ENCODE assay signal across 30 mouse cellular contexts in the genomic region with DNA sequence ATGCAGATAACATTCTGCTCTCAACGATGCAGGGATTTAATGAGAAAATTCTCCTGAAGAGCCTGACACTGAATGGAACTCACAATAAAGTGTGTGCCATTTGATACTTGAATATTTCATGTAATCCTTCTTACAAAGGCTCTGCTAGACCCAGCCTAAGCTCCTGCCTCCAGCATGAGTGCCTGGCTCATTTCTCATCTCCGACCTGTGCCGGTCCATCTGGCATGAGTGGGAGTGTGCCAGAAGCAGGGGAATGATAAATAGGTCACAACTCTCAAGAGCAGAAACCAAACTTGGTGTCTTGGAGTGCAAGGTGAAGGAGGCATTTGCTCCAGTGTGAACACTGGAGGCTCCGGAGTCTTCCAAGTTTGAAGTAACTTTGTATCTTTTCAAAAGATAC. TPM values are rescaled to one million over a fixed set of nuclear protein-coding genes. Genes with fewer than 3 reads are reported as not detected.
DNase-seq lines count a peak whose midpoint lies in the region; ATAC-seq lines count a peak whose summit lies in the region.
"Had no signal": no experiment of that assay in that cellular context is flagged by ENCODE, and none has a peak within 500 bp of the region (broad histone marks: within the 10 kb centered on the region; RNA-seq: fewer than 3 reads in every experiment).

No protein-coding gene starts in this region.

- no peak overlapping the region for H3K9ac ChIP-seq in midbrain, embryonic 16.5 days (ENCODE audit: low read depth, low read length)
- H3K9ac ChIP-seq in midbrain, embryonic 15.5 days: no peak overlapping the region
- H3K9ac ChIP-seq: embryonic facial prominence, embryonic 13.5 days; forebrain, embryonic 15.5 days; heart, embryonic 13.5 days; liver, embryonic 12.5 days; liver, postnatal 0 days; midbrain, embryonic 12.5 days; neural tube, embryonic 12.5 days had no signal

- H3K4me1 ChIP-seq in midbrain, embryonic 16.5 days (ENCODE audit: control insufficient read depth, insufficient read depth, low read length): no peaks in the 10 kb centered on the region
- no peaks in the 10 kb centered on the region for H3K4me1 ChIP-seq in midbrain, embryonic 15.5 days
- H3K4me1 ChIP-seq: forebrain, embryonic 15.5 days; heart, embryonic 13.5 days; megakaryocyte, embryonic 14.5 days; midbrain, embryonic 12.5 days; neural tube, embryonic 12.5 days had no signal

- 0 out of 2 replicates have a peak, but pooled peaks have one; percentile 21 for ATAC-seq in midbrain, embryonic 16.5 days
- ATAC-seq in midbrain, embryonic 15.5 days (replicated peaks): no peak
- ATAC-seq: forebrain, embryonic 15.5 days; intestine, embryonic 16.5 days; liver, embryonic 12.5 days; liver, postnatal 0 days had no signal

- no peaks in the 10 kb centered on the region for H3K27me3 ChIP-seq in midbrain, embryonic 16.5 days (ENCODE audit: control insufficient read depth, insufficient read depth, low read depth, low read length)
- H3K27me3 ChIP-seq in midbrain, embryonic 15.5 days (replicated peaks): no peaks in the 10 kb centered on the region
- H3K27me3 ChIP-seq: embryonic facial prominence, embryonic 13.5 days; forebrain, embryonic 15.5 days; heart, embryonic 13.5 days; liver, embryonic 12.5 days; midbrain, embryonic 12.5 days; neural tube, embryonic 12.5 days had no signal

- WGBS in midbrain, embryonic 16.5 days: 65% methylated on average over 4 of the region's 4 CpGs
- WGBS in midbrain, embryonic 15.5 days: 77% methylated on average over 4 of the region's 4 CpGs

- no peak overlapping the region for H3K4me3 ChIP-seq in midbrain, embryonic 16.5 days (ENCODE audit: low read depth, low read length)
- no peak overlapping the region for H3K4me3 ChIP-seq in midbrain, embryonic 15.5 days
- H3K4me3 ChIP-seq: embryonic facial prominence, embryonic 13.5 days; forebrain, embryonic 10.5 days; forebrain, embryonic 15.5 days; heart, adult 2 months; heart, embryonic 13.5 days; layer of hippocampus, adult 2 months; left cerebral cortex, adult 2 months; liver, embryonic 12.5 days; megakaryocyte, embryonic 14.5 days; midbrain, embryonic 12.5 days; myocyte; neural tube, embryonic 12.5 days had no signal

- H3K27ac ChIP-seq in midbrain, embryonic 16.5 days (ENCODE audit: low read length): no peak overlapping the region
- no peak overlapping the region for H3K27ac ChIP-seq in midbrain, embryonic 15.5 days
- H3K27ac ChIP-seq: embryonic facial prominence, embryonic 13.5 days; forebrain, embryonic 10.5 days; forebrain, embryonic 15.5 days; heart, adult 2 months; heart, embryonic 13.5 days; layer of hippocampus, adult 2 months; left cerebral cortex, adult 2 months; liver, embryonic 12.5 days; midbrain, embryonic 12.5 days; neural tube, embryonic 12.5 days had no signal

- DNase-seq in cerebellum, adult 11-12 months: peak; percentile 92
- DNase-seq in cerebellum, adult 9-10 months: peak; percentile 95
- peak; percentile 87 for DNase-seq in cerebellum, postnatal 36 days
- DNase-seq in testis, postnatal 14 days (ENCODE audit: low spot score): no peak
- no peak for DNase-seq in right cerebral cortex, adult 2 months (ENCODE audit: low spot score in 2 of 2)
- DNase-seq: adrenal gland, adult 8-10 months; B cell, adult 2 months; gastrocnemius, postnatal 36 days; heart, adult 2 months; heart, postnatal 10 days; kidney, adult 8-10 months; kidney, postnatal 36 days; liver, postnatal 0 days; lung, postnatal 36 days; right cerebral cortex, adult 18-20 months; thymus, postnatal 4 days had no signal

- H3K4me2 ChIP-seq in midbrain, embryonic 16.5 days (ENCODE audit: low read length): no peak overlapping the region
- no peak overlapping the region for H3K4me2 ChIP-seq in midbrain, embryonic 15.5 days
- H3K4me2 ChIP-seq: embryonic facial prominence, embryonic 13.5 days; forebrain, embryonic 15.5 days; heart, embryonic 13.5 days; liver, embryonic 12.5 days; midbrain, embryonic 12.5 days; neural tube, embryonic 12.5 days had no signal

- H3K9me3 ChIP-seq in midbrain, embryonic 16.5 days (replicated peaks; ENCODE audit: control insufficient read depth, low read length, poor library complexity, severe bottlenecking): no peaks in the 10 kb centered on the region
- H3K9me3 ChIP-seq in midbrain, embryonic 15.5 days: no peaks in the 10 kb centered on the region
- H3K9me3 ChIP-seq: embryonic facial prominence, embryonic 13.5 days; forebrain, embryonic 10.5 days; forebrain, embryonic 15.5 days; heart, embryonic 13.5 days; liver, embryonic 12.5 days; midbrain, embryonic 12.5 days; neural tube, embryonic 12.5 days had no signal

- no peaks in the 10 kb centered on the region for H3K36me3 ChIP-seq in midbrain, embryonic 16.5 days (ENCODE audit: control insufficient read depth, insufficient read depth, low read length)
- no peaks in the 10 kb centered on the region for H3K36me3 ChIP-seq in midbrain, embryonic 15.5 days (replicated peaks)
- H3K36me3 ChIP-seq: embryonic facial prominence, embryonic 13.5 days; forebrain, embryonic 10.5 days; forebrain, embryonic 15.5 days; heart, embryonic 13.5 days; liver, embryonic 12.5 days; midbrain, embryonic 12.5 days; neural tube, embryonic 12.5 days had no signal

RNA-seq across cellular contexts. Expression of a gene that starts 13.4 kb away (rescaled TPM):
- polyA plus RNA-seq in midbrain, embryonic 16.5 days (2015; fragmentation: Nextera tagmentation; extraction: Ambion mirVana): 47.9 and 53.4 TPM in 2 replicates
- polyA plus RNA-seq in midbrain, embryonic 15.5 days (2015; fragmentation: Nextera tagmentation; extraction: Ambion mirVana): 40.8 and 45.1 TPM in 2 replicates

Comparison
In these comparisons a context has a peak if more than half of its experiments do, and no peak if none do; other contexts are left out.
1. DNase-seq: peak in cerebellum, adult 11-12 months (single experiment), cerebellum, adult 9-10 months (single experiment) and cerebellum, postnatal 36 days (2 of 2); none in testis, postnatal 14 days (single experiment) and right cerebral cortex, adult 2 months (0 of 2).